Mouse (Mus musculus) megakaryocyte, embryonic 14.5 days (primary cell): ENCODE data around the gene Ppp1r9a.

Experiments
- FLI1 ChIP-seq: IDR thresholded peaks from 2 replicates; pipeline ENCODE4 v1.6.1; 2012; ENCODE audit warnings: low read length, inconsistent platforms, mixed read lengths
- GATA1 ChIP-seq: IDR thresholded peaks from 3 replicates; pipeline ENCODE4 v1.6.1; 2012; ENCODE audit warnings: mixed read lengths, low read length, inconsistent platforms, borderline replicate concordance

GRCm38 (mm10) chr6:4948056-4948455 is 45.3 kb downstream of the Ppp1r9a start:
- TF ChIP-seq FLI1, result no peak
- no peak for TF ChIP-seq GATA1
